7 mouse cellular contexts compared by ENCODE assay signal in the genomic region with DNA sequence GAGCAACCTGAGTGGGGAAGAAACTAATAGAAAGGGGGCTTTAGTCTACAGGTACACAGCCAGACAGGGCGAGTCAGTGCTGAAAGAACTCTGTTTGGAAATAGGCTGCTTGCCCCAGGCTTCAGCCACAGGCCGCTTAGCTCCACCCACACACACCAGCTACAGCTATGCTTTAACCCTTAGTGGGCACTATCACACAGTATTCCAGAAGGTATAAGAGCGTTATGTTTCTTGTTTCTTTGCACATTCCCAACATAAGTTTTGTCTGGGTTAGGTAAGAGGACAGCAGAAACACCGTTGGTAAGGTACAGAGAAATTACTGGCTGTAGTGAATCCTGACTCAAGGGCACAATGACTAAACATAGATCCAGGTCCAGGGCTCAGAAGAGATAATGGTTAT.
DNase-seq lines count a peak whose midpoint lies in the region; ATAC-seq lines count a peak whose summit lies in the region.

No protein-coding gene starts in this region.

- H3K4me2 ChIP-seq in limb, embryonic 11.5 days (ENCODE audit: low read depth, severe bottlenecking), result peak overlapping the region; percentile 20; the same call in 1 of the 2 replicates
- 0 out of 2 replicates have a peak overlapping the region, but pooled peaks have one; percentile 6 for H3K4me2 ChIP-seq in midbrain, embryonic 15.5 days

- no peak overlapping the region for H3K27ac ChIP-seq in limb, embryonic 11.5 days (replicated peaks; ENCODE audit: low read depth, low read length)
- no peak overlapping the region for H3K27ac ChIP-seq in midbrain, embryonic 15.5 days

- H3K36me3 ChIP-seq in limb, embryonic 11.5 days (ENCODE audit: control insufficient read depth, insufficient read depth, low read length), result no peaks in the 10 kb centered on the region
- no peaks in the 10 kb centered on the region for H3K36me3 ChIP-seq in midbrain, embryonic 15.5 days (replicated peaks)

- H3K27me3 ChIP-seq in limb, embryonic 11.5 days (ENCODE audit: control insufficient read depth, insufficient read depth, low read length), result no peaks in the 10 kb centered on the region
- H3K27me3 ChIP-seq in midbrain, embryonic 15.5 days (replicated peaks), result no peaks in the 10 kb centered on the region

- no peak for ATAC-seq in limb, embryonic 11.5 days (ENCODE audit: insufficient number of reproducible peaks, low FRiP score, low TSS enrichment, low read depth)
- peak; percentile 67 for ATAC-seq in midbrain, embryonic 15.5 days (replicated peaks)

- WGBS in limb, embryonic 11.5 days, result 14% methylated on average over 4 of the region's 4 CpGs
- WGBS in midbrain, embryonic 15.5 days, result 9% methylated on average over 4 of the region's 4 CpGs

- H3K9me3 ChIP-seq in limb, embryonic 11.5 days (ENCODE audit: control insufficient read depth, low read length), result no peaks in the 10 kb centered on the region
- H3K9me3 ChIP-seq in midbrain, embryonic 15.5 days, result no peaks in the 10 kb centered on the region

- H3K4me3 ChIP-seq in limb, embryonic 11.5 days (ENCODE audit: low read depth, low read length), result no peak overlapping the region
- no peak overlapping the region for H3K4me3 ChIP-seq in midbrain, embryonic 15.5 days

- DNase-seq in 3T3-L1 (ENCODE audit: low read depth, low spot score) (peak; percentile 72), MN1 (ENCODE audit: low spot score) (peak; percentile 46)
- DNase-seq in embryo, embryonic 11 days, result peak; percentile 76
- DNase-seq in heart, postnatal 4 days, result peak; percentile 56
- peak; percentile 57 for DNase-seq in limb, embryonic 11.5 days (ENCODE audit: low spot score)
- no peak for DNase-seq in right cerebral cortex, postnatal 36 days (ENCODE audit: low spot score in 2 of 2)

- no peak overlapping the region for H3K9ac ChIP-seq in limb, embryonic 11.5 days (ENCODE audit: low read length)
- H3K9ac ChIP-seq in midbrain, embryonic 15.5 days, result no peak overlapping the region

- peaks cover 25% of the 10 kb centered on the region for H3K4me1 ChIP-seq in limb, embryonic 11.5 days (ENCODE audit: control insufficient read depth, insufficient read depth, low read length)
- peaks cover 28% of the 10 kb centered on the region for H3K4me1 ChIP-seq in midbrain, embryonic 15.5 days

Comparison
In these comparisons a context has a peak if more than half of its experiments do, and no peak if none do; other contexts are left out.
1. DNase-seq: peak in 3T3-L1 (single experiment), MN1 (single experiment), embryo, embryonic 11 days (single experiment), heart, postnatal 4 days (single experiment) and limb, embryonic 11.5 days (single experiment); none in right cerebral cortex, postnatal 36 days (0 of 2).